Comparison of ENCODE assay signal across 8 mouse cellular contexts in genomic region chr15:79891436-79892212, GRCm38 (mm10). TPM values are rescaled to one million over a fixed set of nuclear protein-coding genes. Genes with fewer than 3 reads are reported as not detected.
DNase-seq lines count a peak whose midpoint lies in the region; ATAC-seq and TF ChIP-seq lines count a peak whose summit lies in the region.

Apobec3 (plus strand) TSS chr15:79891659.

- no peaks in the 10 kb centered on the region for H3K27me3 ChIP-seq in heart, embryonic 14.5 days (ENCODE audit: control insufficient read depth, insufficient read depth, low read length)
- H3K27me3 ChIP-seq in kidney, postnatal 0 days (ENCODE audit: insufficient read depth, low read length): no peaks in the 10 kb centered on the region

- ATAC-seq in heart, embryonic 14.5 days (ENCODE audit: insufficient number of reproducible peaks, insufficient read depth, low FRiP score, low read depth): peak; percentile 53; the same call in 1 of the 2 replicates
- peak; percentile 50; the same call in 1 of the 2 replicates for ATAC-seq in kidney, postnatal 0 days (replicated peaks; ENCODE audit: low FRiP score, low read depth)

- peak within 1 kb of the TSS; percentile 81 for H3K27ac ChIP-seq in ES-E14 (ENCODE audit: insufficient read depth, low read depth, low read length, poor library complexity, severe bottlenecking)
- peak within 1 kb of the TSS; percentile 95 for H3K27ac ChIP-seq in bone marrow, adult 2 months (ENCODE audit: control insufficient read depth, insufficient read depth, low read depth, low read length, poor library complexity)
- peak within 1 kb of the TSS; percentile 5; the same call in 1 of the 2 replicates for H3K27ac ChIP-seq in embryonic fibroblast, embryonic 13.5 days (ENCODE audit: insufficient read depth, low read length)
- peak within 1 kb of the TSS; percentile 55 to 72 for H3K27ac ChIP-seq in heart, embryonic 14.5 days (replicated peaks in 1 of 2; ENCODE audit: control insufficient read depth in 1 of 2, insufficient read depth in 1 of 2, low read depth in 2 of 2, low read length in 2 of 2)
- peak within 1 kb of the TSS; percentile 77 for H3K27ac ChIP-seq in kidney, postnatal 0 days

- WGBS in bone marrow, adult 2 months: under 1% methylated on average over 20 of the region's 20 CpGs
- 3% methylated on average over 20 of the region's 20 CpGs for WGBS in heart, embryonic 14.5 days
- WGBS in kidney, postnatal 0 days: 2% methylated on average over 20 of the region's 20 CpGs

- H3K4me1 ChIP-seq in ES-E14 (ENCODE audit: control insufficient read depth in 2 of 2, insufficient read depth in 2 of 2, low read length in 2 of 2, poor library complexity in 1 of 2): peaks cover 11 to 12% of the 10 kb centered on the region in 2 experiments
- H3K4me1 ChIP-seq in bone marrow, adult 2 months (ENCODE audit: control insufficient read depth, insufficient read depth, low read length): peaks cover 5% of the 10 kb centered on the region; the same call in 1 of the 2 replicates
- H3K4me1 ChIP-seq in embryonic fibroblast, embryonic 13.5 days (ENCODE audit: control insufficient read depth, insufficient read depth, low read length): peaks cover 2% of the 10 kb centered on the region; the same call in 1 of the 2 replicates
- H3K4me1 ChIP-seq in heart, embryonic 14.5 days (ENCODE audit: control insufficient read depth in 2 of 2, insufficient read depth in 2 of 2, low read length in 2 of 2): peaks cover 5% of the 10 kb centered on the region in 2 experiments; a peak in 3 of 4 replicates
- H3K4me1 ChIP-seq in kidney, postnatal 0 days (replicated peaks; ENCODE audit: insufficient read depth, low read length): peaks cover 5% of the 10 kb centered on the region; the same call in 1 of the 2 replicates

- peak; percentile 96 for TF ChIP-seq CTCF in bone marrow, adult 2 months (IDR thresholded peaks at IDR 0.05; ENCODE audit: control insufficient read depth, insufficient read depth, low read length)
- TF ChIP-seq CTCF in embryonic fibroblast, embryonic 13.5 days (IDR thresholded peaks at IDR 0.05; ENCODE audit: borderline replicate concordance, insufficient read depth, low read length): peak; percentile 72; the same call in 1 of the 2 replicates
- TF ChIP-seq CTCF in kidney, postnatal 0 days (IDR thresholded peaks at IDR 0.05; ENCODE audit: low read depth): peak; percentile 84

- peak within 1 kb of the TSS; percentile 64 to 80 for H3K4me3 ChIP-seq in ES-E14 (ENCODE audit: insufficient read depth in 1 of 2, low read depth in 1 of 2, low read length in 2 of 2, poor library complexity in 1 of 2, severe bottlenecking in 1 of 2)
- H3K4me3 ChIP-seq in bone marrow, adult 2 months (replicated peaks; ENCODE audit: control insufficient read depth, low read depth, low read length): peak within 1 kb of the TSS; percentile 90
- peak within 1 kb of the TSS; percentile 54 for H3K4me3 ChIP-seq in embryonic fibroblast, embryonic 13.5 days (ENCODE audit: insufficient read depth, low read length)
- peak within 1 kb of the TSS; percentile 56 to 60 for H3K4me3 ChIP-seq in heart, embryonic 14.5 days (ENCODE audit: control insufficient read depth in 1 of 2, insufficient read depth in 1 of 2, low read depth in 1 of 2, low read length in 2 of 2)
- peak within 1 kb of the TSS; percentile 51 for H3K4me3 ChIP-seq in kidney, postnatal 0 days (replicated peaks; ENCODE audit: low read depth, low read length)

- DNase-seq in ES-E14 (ENCODE audit: low read depth, low spot score): peak; percentile 87
- DNase-seq in kidney, postnatal 0 days (ENCODE audit: low spot score): peak; percentile 79
- peak; percentile 92 for DNase-seq in lung, postnatal 36 days
- peak; percentile 78 for DNase-seq in retina, postnatal 1 day
- no peak for DNase-seq in frontal cortex, postnatal 14 days (ENCODE audit: low spot score in 2 of 2)

- H3K36me3 ChIP-seq in ES-E14 (ENCODE audit: control insufficient read depth, insufficient read depth, low read length, poor library complexity, severe bottlenecking): peaks cover 6% of the 10 kb centered on the region; the same call in 1 of the 2 replicates
- no peaks in the 10 kb centered on the region for H3K36me3 ChIP-seq in heart, embryonic 14.5 days (ENCODE audit: control insufficient read depth, insufficient read depth, low read length)
- no peaks in the 10 kb centered on the region for H3K36me3 ChIP-seq in kidney, postnatal 0 days (ENCODE audit: insufficient read depth, low read length)

- peak within 1 kb of the TSS; percentile 82 for H3K9ac ChIP-seq in ES-E14 (ENCODE audit: insufficient read depth, low read depth, low read length, poor library complexity, severe bottlenecking)
- H3K9ac ChIP-seq in heart, embryonic 14.5 days (ENCODE audit: low read length): peak within 1 kb of the TSS; percentile 77
- peak within 1 kb of the TSS; percentile 55 for H3K9ac ChIP-seq in kidney, postnatal 0 days (ENCODE audit: low read depth, low read length)

- TF ChIP-seq POLR2A in bone marrow, adult 2 months (IDR thresholded peaks at IDR 0.05; ENCODE audit: borderline replicate concordance, control insufficient read depth, low read depth, low read length): 0 out of 2 replicates have a peak, but pooled peaks have one; percentile 40
- TF ChIP-seq POLR2A in embryonic fibroblast, embryonic 13.5 days (IDR thresholded peaks at IDR 0.05; ENCODE audit: low read depth, low read length): no peak

- no peaks in the 10 kb centered on the region for H3K9me3 ChIP-seq in ES-E14 (ENCODE audit: control insufficient read depth, insufficient read depth, low read depth, low read length)
- H3K9me3 ChIP-seq in heart, embryonic 14.5 days (ENCODE audit: control insufficient read depth, low read length): no peaks in the 10 kb centered on the region
- no peaks in the 10 kb centered on the region for H3K9me3 ChIP-seq in kidney, postnatal 0 days (replicated peaks; ENCODE audit: low read length)

- in situ Hi-C loops in ES-E14 (cut with MboI; ENCODE audit: low sequenced_read_pairs in 2 of 2, unreplicated experiment in 2 of 2): no loop called here

- H3K4me2 ChIP-seq in heart, embryonic 14.5 days (ENCODE audit: low read length): peak within 1 kb of the TSS; percentile 85
- peak within 1 kb of the TSS; percentile 69 for H3K4me2 ChIP-seq in kidney, postnatal 0 days (ENCODE audit: low read length)

TF ChIP-seq in ES-E14, 5 proteins besides CTCF, POLR2A, EP300 and RAD21:
- TF ChIP-seq MAFK (IDR thresholded peaks at IDR 0.05; ENCODE audit: insufficient read depth, low read depth, low read length) (no peak), ZC3H11A (IDR thresholded peaks at IDR 0.05; ENCODE audit: borderline replicate concordance, low read depth, low read length) (peak; percentile 50; the same call in 1 of the 2 replicates), ZNF384 (IDR thresholded peaks at IDR 0.05; ENCODE audit: low read depth, low read length) (no peak), CHD2 (IDR thresholded peaks at IDR 0.05; ENCODE audit: low read depth, low read length) (0 out of 2 replicates have a peak, but pooled peaks have one; percentile 28), HCFC1 (IDR thresholded peaks at IDR 0.05; ENCODE audit: borderline replicate concordance, insufficient read depth, low read length) (peak; percentile 39; the same call in 1 of the 2 replicates)

RNA-seq across cellular contexts. Expression of gene Apobec3, which starts in this region (rescaled TPM):
- total RNA-seq in ES-E14 (2012; rRNA removed): 39.9 and 42.4 TPM in 2 replicates
- 104 and 140 TPM in 2 replicates for polyA plus RNA-seq in bone marrow, adult 2 months (2011; ENCODE audit: insufficient read depth, insufficient read length, low replicate concordance, missing spikeins)
- 19.7 and 35.3 TPM in 2 replicates for polyA plus RNA-seq in embryonic fibroblast, embryonic 13.5 days (2011; ENCODE audit: insufficient read length, low read depth, missing spikeins)
- polyA plus RNA-seq in heart, embryonic 14.5 days (2014; fragmentation: Nextera tagmentation; extraction: Ambion mirVana): 12.9 and 13.3 TPM in 2 replicates
- 26.1 and 26.4 TPM in 2 replicates for polyA plus RNA-seq in kidney, postnatal 0 days (2015; fragmentation: Nextera tagmentation; extraction: Ambion mirVana)

Comparison
In these comparisons a context has a peak if more than half of its experiments do, and no peak if none do; other contexts are left out.
1. DNase-seq: peak in ES-E14 (single experiment), kidney, postnatal 0 days (single experiment), lung, postnatal 36 days (single experiment) and retina, postnatal 1 day (single experiment); none in frontal cortex, postnatal 14 days (0 of 2).
2. H3K27ac ChIP-seq: peak in every context shown above with its lines; median percentile 95 in bone marrow, adult 2 months; 81 in ES-E14; 77 in kidney, postnatal 0 days; 64 in heart, embryonic 14.5 days; 5 in embryonic fibroblast, embryonic 13.5 days.
3. Peak in every context shown above with its lines, with median percentiles within 50 percentile points of each other: H3K4me3 ChIP-seq, H3K9ac ChIP-seq and CTCF ChIP-seq.